Mouse (Mus musculus) CD4-positive, CD25-positive, alpha-beta regulatory T cell, adult 2 months (primary cell): ENCODE measurements around the gene Meiob.

Source experiments
- DNase-seq: peaks from one replicate; pipeline ENCODE4 v3.0.0-alpha.2; 2012; ENCODE audit warnings: low read depth, low spot score

The Meiob gene

GRCm38 (mm10) chr17:24821351-24822280, 17.5 kb downstream of the Meiob start:
- no peak for DNase-seq

DNA sequence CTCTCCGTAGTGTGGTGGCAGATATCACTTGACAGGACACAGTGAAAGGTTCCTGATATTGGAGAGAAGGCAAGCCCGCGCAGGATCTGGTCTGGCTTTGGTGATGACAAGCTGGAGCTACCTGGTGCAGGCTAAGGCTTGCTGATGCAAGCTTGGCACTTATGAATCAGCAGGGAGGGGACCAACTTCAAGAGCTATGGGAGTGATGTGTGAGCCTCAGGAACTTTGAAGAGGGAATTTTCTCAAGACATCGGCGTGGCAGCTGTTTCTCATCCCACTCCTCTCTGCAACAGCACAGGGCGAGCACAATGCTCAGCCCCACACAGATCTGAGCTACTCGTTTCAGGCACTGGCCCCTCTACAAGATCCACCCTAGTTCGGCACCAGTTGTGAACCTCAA, 35.8 kb downstream of the Meiob start, which contains the start of gene Hagh:
Gene Hagh (plus strand): TSS at position 302 of the 400 bp plus-strand sequence.
- no peak for DNase-seq

DNA sequence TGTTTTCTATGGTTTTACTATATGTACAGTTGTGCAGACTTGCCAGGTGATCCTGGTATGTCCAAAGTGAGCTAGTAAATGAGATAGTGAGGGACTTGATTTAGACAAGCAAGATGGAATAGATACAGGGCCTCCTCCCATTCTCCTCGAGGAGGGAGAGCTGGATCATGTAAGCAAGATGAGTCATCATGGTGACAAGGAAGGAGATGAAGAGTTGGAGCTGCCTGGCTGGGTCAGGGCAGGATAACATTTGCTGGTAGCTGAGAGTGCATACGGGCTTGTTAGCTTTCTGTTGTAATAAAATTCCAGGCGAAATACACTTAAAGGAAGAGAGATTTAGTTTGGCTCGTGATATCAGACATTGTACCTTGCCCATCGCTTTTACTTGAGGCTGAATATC, 36.3 kb downstream of the Meiob start:
- DNase-seq = no peak

- DNase-seq = peak; percentile 71
Measured at GRCm38 (mm10) chr17:24841133-24841532, 37.0 kb downstream of the Meiob start.

GRCm38 (mm10) chr17:24842631-24843030, 38.5 kb downstream of the Meiob start:
- no peak for DNase-seq

- no peak for DNase-seq
Measured at GRCm38 (mm10) chr17:24844525-24844924, 40.4 kb downstream of the Meiob start.

DNA sequence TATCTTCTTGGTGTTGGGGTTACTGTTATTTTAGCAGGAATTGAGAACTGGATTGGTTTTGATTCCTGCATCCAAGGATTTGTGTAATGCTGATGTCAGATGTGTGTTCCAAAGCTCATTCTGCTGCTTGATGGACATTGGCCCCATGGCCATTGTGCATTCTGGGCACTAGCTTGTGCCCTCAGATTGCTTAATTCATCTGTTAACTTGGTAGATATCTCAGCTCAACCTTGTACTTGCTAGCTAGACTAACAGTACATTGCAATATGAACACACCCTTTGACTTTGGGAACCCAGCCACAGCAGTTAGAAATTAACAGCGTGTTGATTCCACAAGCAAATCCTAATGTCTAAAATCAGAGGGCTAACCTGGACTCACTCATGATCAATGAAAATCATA, 43.3 kb downstream of the Meiob start:
- DNase-seq = no peak

DNA sequence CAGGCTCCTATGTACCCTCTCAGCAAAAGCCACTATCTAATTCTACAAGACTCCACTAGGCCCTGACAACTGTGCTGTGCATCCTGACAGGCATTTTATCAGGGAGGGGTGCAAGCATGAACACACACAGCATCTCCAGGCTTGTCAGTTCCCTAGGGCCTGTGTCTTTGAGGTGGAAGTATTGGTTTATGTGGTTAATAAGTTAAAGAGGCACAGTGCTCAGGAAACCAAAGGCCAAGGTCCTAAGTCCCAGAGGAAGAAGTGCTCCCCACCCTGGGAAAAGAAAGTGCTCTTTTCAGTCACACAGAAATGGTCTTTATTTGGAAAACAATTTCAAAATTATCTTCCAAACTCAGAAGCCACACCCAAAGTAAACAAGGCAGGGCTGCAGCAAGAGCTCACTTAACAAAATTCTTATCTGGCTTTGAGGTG, 44.5 kb downstream of the Meiob start:
- DNase-seq = no peak

DNA sequence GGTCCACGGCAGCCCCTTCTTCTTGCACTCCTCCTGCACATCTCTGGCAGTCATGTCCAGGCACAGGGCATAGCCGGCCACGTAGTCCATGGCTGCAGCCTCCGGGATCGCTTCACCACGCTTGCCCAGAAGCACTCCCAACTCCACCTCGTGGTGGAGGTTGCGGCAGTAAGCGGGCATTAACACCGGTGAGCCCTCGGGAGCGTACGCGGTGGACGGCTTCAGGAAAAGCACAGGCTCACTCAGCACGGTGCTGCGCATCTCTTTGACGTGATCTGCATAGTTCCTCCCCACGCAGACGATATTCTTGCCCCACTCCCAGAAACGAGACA, 45.6 kb downstream of the Meiob start:
- DNase-seq = no peak

- peak; percentile 98 for DNase-seq
Measured at GRCm38 (mm10) chr17:24850065-24850772, 46.1 kb downstream of the Meiob start, which contains the start of gene Fahd1. Gene Fahd1, minus strand, starts transcription at chr17:24850364.

- no peak for DNase-seq
Measured at GRCm38 (mm10) chr17:24850773-24851127, 46.7 kb downstream of the Meiob start.

- DNase-seq = no peak
Measured at GRCm38 (mm10) chr17:24851381-24852125, 47.5 kb downstream of the Meiob start.

- DNase-seq = no peak
Measured at GRCm38 (mm10) chr17:24855838-24856464, 51.9 kb downstream of the Meiob start.

GRCm38 (mm10) chr17:24856589-24856988, 52.5 kb downstream of the Meiob start:
- no peak for DNase-seq

DNA sequence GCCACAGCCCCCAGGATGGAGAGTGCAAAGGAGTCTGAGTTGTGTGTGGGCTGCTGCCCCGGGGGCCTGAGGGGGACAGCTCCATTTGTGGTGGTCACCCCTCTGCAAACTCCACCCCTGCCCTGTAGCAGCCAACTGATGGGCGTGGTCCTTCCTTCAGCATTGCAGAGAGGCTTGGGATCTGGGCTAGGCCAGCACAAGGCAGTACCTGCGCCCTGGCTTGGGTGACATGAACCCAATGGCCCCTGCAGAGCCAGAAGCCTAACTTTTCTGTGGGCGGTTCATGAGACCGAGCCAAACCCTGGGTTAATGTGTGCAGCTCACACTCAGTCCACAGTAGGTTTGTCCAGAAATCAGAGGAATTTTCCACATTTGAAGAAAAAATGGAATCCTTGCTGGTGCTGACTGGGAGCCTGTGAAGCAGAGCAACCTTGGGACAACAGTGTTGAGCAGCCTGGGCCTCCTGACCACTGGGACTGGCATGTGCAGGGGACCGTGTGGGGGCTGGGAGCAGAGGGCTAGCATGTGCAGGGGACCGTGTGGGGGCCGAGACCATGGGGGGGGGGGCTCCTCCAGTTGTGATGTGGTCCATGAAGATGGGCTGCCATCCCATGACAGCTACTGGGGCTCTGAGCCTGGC, 53.9 kb downstream of the Meiob start:
- no peak for DNase-seq

GRCm38 (mm10) chr17:24858967-24859366, 54.9 kb downstream of the Meiob start:
- DNase-seq = no peak

GRCm38 (mm10) chr17:24860076-24860475, 56.0 kb downstream of the Meiob start:
- no peak for DNase-seq

DNA sequence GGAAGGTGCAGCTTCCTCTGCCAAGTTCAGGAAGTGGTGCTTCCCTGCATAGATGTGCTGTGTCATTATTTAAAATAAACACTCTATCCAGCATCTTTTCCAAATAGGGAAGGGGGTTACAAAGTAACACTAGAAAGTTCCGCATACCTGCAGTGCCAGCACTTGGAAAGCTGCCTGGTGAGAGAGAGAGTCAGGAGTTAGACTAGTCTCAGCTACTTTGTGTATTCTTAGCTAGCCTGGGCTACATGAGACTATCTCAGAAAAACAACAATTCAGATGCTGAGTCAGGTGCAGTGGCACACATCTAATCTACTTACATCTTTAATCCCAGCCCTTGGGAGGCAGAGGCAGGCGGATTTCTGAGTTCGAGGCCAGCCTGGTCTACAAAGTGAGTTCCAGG, 57.7 kb downstream of the Meiob start:
- no peak for DNase-seq

DNA sequence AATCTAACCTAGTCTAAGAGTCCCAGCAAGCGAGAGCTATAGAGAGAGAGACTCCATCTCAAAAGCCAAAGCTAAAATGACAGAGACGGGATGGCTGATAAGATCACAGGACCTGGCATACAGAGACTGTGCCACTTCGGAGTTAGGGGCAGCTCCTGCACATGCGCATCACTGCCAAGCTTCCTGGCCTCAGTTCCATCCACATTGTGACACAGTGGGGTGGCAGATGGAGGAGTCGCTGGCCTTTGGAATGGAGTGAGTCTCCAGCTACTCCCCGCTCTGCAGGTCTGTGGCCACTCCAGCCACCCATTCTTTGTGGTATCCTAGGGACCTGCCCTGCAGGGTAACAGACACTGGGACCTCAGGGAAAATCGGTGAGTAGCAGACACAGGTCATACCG, 61.7 kb downstream of the Meiob start, which contains the start of gene Igfals:
Gene Igfals (plus strand): TSS at position 222 of the 400 bp plus-strand sequence.
- DNase-seq = no peak

DNA sequence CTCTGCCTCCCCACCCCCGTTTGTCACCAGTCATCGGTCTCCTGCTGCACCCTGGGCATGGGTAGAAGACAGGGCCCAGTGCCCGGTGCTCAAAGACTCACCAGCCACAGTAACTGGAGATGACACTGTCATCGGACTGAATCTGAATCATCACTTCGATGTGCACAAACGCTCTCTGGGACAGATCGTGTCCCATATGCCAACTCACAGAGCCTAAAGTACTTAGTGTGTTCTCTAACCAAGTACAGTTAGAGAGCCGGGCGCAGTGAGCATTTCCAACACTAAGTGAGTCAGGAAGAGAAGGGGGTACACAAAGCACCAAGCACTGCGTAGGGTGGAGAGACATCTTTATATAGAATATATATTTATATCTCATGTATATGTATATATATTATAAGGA, 63.8 kb downstream of the Meiob start:
- no peak for DNase-seq
